Mouse (Mus musculus) c-Kit-negative CD71-positive TER-119-positive erythroid progenitor cells, embryonic 14.5 days (primary cell): Measurements from ENCODE around the gene Mad1l1.

Source experiments
- DNase-seq: peaks from one replicate; pipeline ENCODE4 v3.0.0-alpha.2; 2013; ENCODE audit warnings: low read depth, low spot score

Gene Mad1l1

GRCm38 (mm10) chr5:140183387-140183786 is 138.0 kb downstream of the Mad1l1 start:
- no peak for DNase-seq

GRCm38 (mm10) chr5:140182351-140182750 is 139.0 kb downstream of the Mad1l1 start:
- no peak for DNase-seq

GRCm38 (mm10) chr5:140180016-140180415 is 141.3 kb downstream of the Mad1l1 start:
- DNase-seq: no peak

GRCm38 (mm10) chr5:140178058-140178690 is 143.2 kb downstream of the Mad1l1 start:
- DNase-seq: no peak

GRCm38 (mm10) chr5:140177582-140177981 is 143.8 kb downstream of the Mad1l1 start:
- DNase-seq: no peak

- no peak for DNase-seq
Measured at GRCm38 (mm10) chr5:140176370-140176769, 145.0 kb downstream of the Mad1l1 start.

GRCm38 (mm10) chr5:140174814-140175490 is 146.4 kb downstream of the Mad1l1 start:
- no peak for DNase-seq

GRCm38 (mm10) chr5:140174066-140174465 is 147.3 kb downstream of the Mad1l1 start:
- no peak for DNase-seq

- no peak for DNase-seq
Measured at GRCm38 (mm10) chr5:140173181-140173580, 148.2 kb downstream of the Mad1l1 start.

GRCm38 (mm10) chr5:140171710-140172109 is 149.6 kb downstream of the Mad1l1 start:
- DNase-seq: no peak

- no peak for DNase-seq
Measured at GRCm38 (mm10) chr5:140167531-140167930, 153.8 kb downstream of the Mad1l1 start.

- no peak for DNase-seq
Measured at GRCm38 (mm10) chr5:140167080-140167479, 154.3 kb downstream of the Mad1l1 start.

- no peak for DNase-seq
Measured at GRCm38 (mm10) chr5:140163947-140164346, 157.4 kb downstream of the Mad1l1 start.

GRCm38 (mm10) chr5:140162071-140162845 is 159.1 kb downstream of the Mad1l1 start:
- DNase-seq: no peak

- DNase-seq: no peak
Measured at GRCm38 (mm10) chr5:140159007-140159406, 162.3 kb downstream of the Mad1l1 start.

GRCm38 (mm10) chr5:140157886-140158627 is 163.3 kb downstream of the Mad1l1 start:
- no peak for DNase-seq

- DNase-seq: no peak
Measured at GRCm38 (mm10) chr5:140154166-140154565, 167.2 kb downstream of the Mad1l1 start.

GRCm38 (mm10) chr5:140151871-140152270 is 169.5 kb downstream of the Mad1l1 start:
- DNase-seq: no peak

GRCm38 (mm10) chr5:140151180-140151579 is 170.2 kb downstream of the Mad1l1 start:
- DNase-seq: no peak

GRCm38 (mm10) chr5:140150694-140151093 is 170.7 kb downstream of the Mad1l1 start:
- DNase-seq: no peak

- no peak for DNase-seq
Measured at GRCm38 (mm10) chr5:140150136-140150535, 171.2 kb downstream of the Mad1l1 start.

- no peak for DNase-seq
Measured at GRCm38 (mm10) chr5:140149298-140149697, 172.1 kb downstream of the Mad1l1 start.
